Mouse (Mus musculus) cerebellum, postnatal 36 days (tissue): ENCODE results near the gene Col4a4.

Source experiments
- DNase-seq, 2 experiments: peaks; one replicate each; pipeline ENCODE4 v3.0.0; 2021 to 2022; ENCODE audit warnings: mixed read lengths in 2 of 2

Gene Col4a4

GRCm38 (mm10) chr1:82577915-82578314 is 8.7 kb downstream of the Col4a4 start:
- no peak for DNase-seq

GRCm38 (mm10) chr1:82577339-82577738 is 9.3 kb downstream of the Col4a4 start:
- DNase-seq = no peak

- no peak for DNase-seq
Observed at GRCm38 (mm10) chr1:82576182-82576581, 10.5 kb downstream of the Col4a4 start.

GRCm38 (mm10) chr1:82575681-82576080 is 11.0 kb downstream of the Col4a4 start:
- DNase-seq = no peak

GRCm38 (mm10) chr1:82571758-82572157 is 14.9 kb downstream of the Col4a4 start:
- DNase-seq = no peak

GRCm38 (mm10) chr1:82569405-82569804 is 17.2 kb downstream of the Col4a4 start:
- DNase-seq = no peak

- DNase-seq = no peak
Observed at GRCm38 (mm10) chr1:82560223-82560622, 26.4 kb downstream of the Col4a4 start.

- no peak for DNase-seq
Observed at GRCm38 (mm10) chr1:82554889-82555288, 31.8 kb downstream of the Col4a4 start.

GRCm38 (mm10) chr1:82554443-82554850 is 32.2 kb downstream of the Col4a4 start:
- DNase-seq = peak in 1 of 2 experiments; percentile 16

GRCm38 (mm10) chr1:82545199-82545960 is 41.3 kb downstream of the Col4a4 start:
- DNase-seq = no peak

- no peak for DNase-seq
Observed at GRCm38 (mm10) chr1:82544419-82545185, 42.0 kb downstream of the Col4a4 start.

- DNase-seq = no peak
Observed at GRCm38 (mm10) chr1:82543934-82544333, 42.7 kb downstream of the Col4a4 start.

- no peak for DNase-seq
Observed at GRCm38 (mm10) chr1:82540056-82540455, 46.6 kb downstream of the Col4a4 start.

- no peak for DNase-seq
Observed at GRCm38 (mm10) chr1:82537848-82538247, 48.8 kb downstream of the Col4a4 start.

GRCm38 (mm10) chr1:82536515-82537174 is 50.0 kb downstream of the Col4a4 start:
- no peak for DNase-seq

GRCm38 (mm10) chr1:82527931-82528330 is 58.7 kb downstream of the Col4a4 start:
- no peak for DNase-seq

GRCm38 (mm10) chr1:82491954-82492353 is 94.7 kb downstream of the Col4a4 start:
- no peak for DNase-seq

GRCm38 (mm10) chr1:82486371-82486770 is 100.3 kb downstream of the Col4a4 start:
- DNase-seq = no peak

GRCm38 (mm10) chr1:82482371-82482770 is 104.3 kb downstream of the Col4a4 start:
- no peak for DNase-seq

- DNase-seq = no peak
Observed at GRCm38 (mm10) chr1:82479696-82480487, 106.8 kb downstream of the Col4a4 start.

- no peak for DNase-seq
Observed at GRCm38 (mm10) chr1:82476746-82477145, 109.9 kb downstream of the Col4a4 start.

GRCm38 (mm10) chr1:82476256-82476655 is 110.4 kb downstream of the Col4a4 start:
- peak in 1 of 2 experiments; percentile 10 for DNase-seq

- no peak for DNase-seq
Observed at GRCm38 (mm10) chr1:82475821-82476220, 110.8 kb downstream of the Col4a4 start.
